Mouse (Mus musculus) kidney, adult 2 months (tissue): ENCODE results near the gene Creb1. TPM values are rescaled to one million over a fixed set of nuclear protein-coding genes. Genes with fewer than 3 reads are reported as not detected.

Experiments used
- DNase-seq: peaks from one replicate; pipeline ENCODE4 v3.0.0; 2021
- H3K27ac ChIP-seq: fragments of 200-500 bp; 2 replicates; pipeline ENCODE4 v1.5.1; 2012; ENCODE audit warnings: low read depth, low read length, control low read depth, inconsistent platforms; ENCODE audit not compliant: insufficient read depth
- H3K27me3 ChIP-seq: fragments of 200-500 bp; replicated peaks from 2 replicates; pipeline ENCODE4 v1.6.1; 2012; ENCODE audit warnings: mild to moderate bottlenecking, moderate library complexity, low read length, inconsistent platforms; ENCODE audit not compliant: control insufficient read depth, insufficient read depth
- H3K36me3 ChIP-seq: fragments of 200-500 bp; 2 replicates; pipeline ENCODE4 v1.6.1; 2012; ENCODE audit warnings: mild to moderate bottlenecking, moderate library complexity, low read length, inconsistent platforms; ENCODE audit not compliant: control insufficient read depth, insufficient read depth
- H3K4me1 ChIP-seq: fragments of 200-500 bp; 2 replicates; pipeline ENCODE4 v1.6.1; 2011; ENCODE audit warnings: low read length; ENCODE audit not compliant: control insufficient read depth, insufficient read depth
- H3K4me3 ChIP-seq: fragments of 200-500 bp; 2 replicates; pipeline ENCODE4 v1.5.1; 2011; ENCODE audit warnings: mild to moderate bottlenecking, low read depth, low read length, control low read depth; ENCODE audit not compliant: insufficient read depth
- CTCF ChIP-seq: fragments of 200-500 bp; conservative IDR thresholded peaks from 2 replicates; pipeline ENCODE4 v1.5.1; 2011; ENCODE audit warnings: low read depth, mild to moderate bottlenecking, control low read depth, low read length, moderate library complexity, mixed read lengths; ENCODE audit not compliant: insufficient read depth, insufficient read length
- POLR2A ChIP-seq: fragments of 200-500 bp; IDR thresholded peaks from one replicate; pipeline ENCODE4 v1.6.1; 2011; ENCODE audit warnings: low read depth, low read length, control low read depth
- WGBS: fragments of 180-500 bp; shearing (Covaris S2); methylation state at CpG from one replicate; pipeline ENCODE4 v1.1.7; 2018; 5-methylcytosine and 5-hydroxymethylcytosine counted together
- polyA plus RNA-seq: library from polyadenylated mRNA; depleted of rRNA; stranded (reverse); fragments of >200 nt; gene quantifications from 2 replicates; pipeline ENCODE4 v1.2.3, GENCODE M21; 2012

Gene Creb1
- polyA plus RNA-seq, 1 experiment, result 12.5 TPM

DNA sequence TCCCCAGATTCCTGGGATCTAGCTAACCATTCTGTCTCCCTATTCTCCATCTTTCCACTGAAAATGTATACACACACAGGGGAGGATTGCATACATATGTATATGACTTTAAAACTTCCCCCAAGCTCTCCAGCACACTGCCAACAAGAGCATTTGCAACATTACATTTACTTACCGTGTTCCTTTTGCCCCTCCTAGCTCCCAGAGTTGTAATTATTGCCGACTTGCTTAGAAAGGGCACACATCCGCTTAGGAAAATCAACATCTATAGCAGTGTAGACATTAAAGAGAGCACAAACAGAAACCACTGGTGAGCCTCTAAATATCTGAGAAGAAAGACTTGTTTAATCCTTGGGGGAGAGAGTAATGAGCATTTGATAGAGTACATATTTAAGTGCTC is 85.8 kb downstream of the Creb1 start:
- H3K27me3 ChIP-seq, result no peaks in the 10 kb centered on the region
- peaks cover 4% of the 10 kb centered on the region for H3K4me1 ChIP-seq
- TF ChIP-seq POLR2A, result no peak
- no peak for TF ChIP-seq CTCF
- H3K36me3 ChIP-seq, result no peaks in the 10 kb centered on the region
- H3K27ac ChIP-seq, result no peak overlapping the region
- H3K4me3 ChIP-seq, result no peak overlapping the region; the same call in 1 of the 2 replicates
- 37% methylated on average over 3 of the region's 3 CpGs for WGBS
- no peak for DNase-seq

DNA sequence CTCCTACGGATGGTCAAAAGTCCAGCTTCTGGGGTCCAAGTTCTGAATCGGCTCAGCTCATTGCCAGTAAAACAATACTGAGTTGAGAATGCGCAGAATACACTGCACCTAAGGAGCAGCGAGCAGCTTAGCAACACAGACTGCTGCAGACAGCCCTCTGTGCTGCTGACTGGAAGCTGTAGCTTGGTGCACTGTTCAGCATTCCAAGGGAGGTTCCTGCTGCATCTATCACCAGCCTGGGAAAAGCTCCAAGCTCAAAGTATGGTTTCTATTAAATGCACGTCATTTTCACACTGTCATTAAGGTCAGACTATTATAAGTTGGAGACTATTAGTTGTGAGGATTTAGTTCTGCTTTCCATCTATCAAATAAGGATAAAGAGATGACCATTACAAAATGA is 88.7 kb downstream of the Creb1 start:
- no peak for TF ChIP-seq CTCF
- no peak for TF ChIP-seq POLR2A
- WGBS, result 55% methylated on average over 5 of the region's 5 CpGs
- no peak overlapping the region for H3K4me3 ChIP-seq
- peak overlapping the region; percentile 7 for H3K27ac ChIP-seq
- DNase-seq, result peak; percentile 57
- no peaks in the 10 kb centered on the region for H3K27me3 ChIP-seq
- H3K36me3 ChIP-seq, result no peaks in the 10 kb centered on the region
- H3K4me1 ChIP-seq, result peaks cover 4% of the 10 kb centered on the region

DNA sequence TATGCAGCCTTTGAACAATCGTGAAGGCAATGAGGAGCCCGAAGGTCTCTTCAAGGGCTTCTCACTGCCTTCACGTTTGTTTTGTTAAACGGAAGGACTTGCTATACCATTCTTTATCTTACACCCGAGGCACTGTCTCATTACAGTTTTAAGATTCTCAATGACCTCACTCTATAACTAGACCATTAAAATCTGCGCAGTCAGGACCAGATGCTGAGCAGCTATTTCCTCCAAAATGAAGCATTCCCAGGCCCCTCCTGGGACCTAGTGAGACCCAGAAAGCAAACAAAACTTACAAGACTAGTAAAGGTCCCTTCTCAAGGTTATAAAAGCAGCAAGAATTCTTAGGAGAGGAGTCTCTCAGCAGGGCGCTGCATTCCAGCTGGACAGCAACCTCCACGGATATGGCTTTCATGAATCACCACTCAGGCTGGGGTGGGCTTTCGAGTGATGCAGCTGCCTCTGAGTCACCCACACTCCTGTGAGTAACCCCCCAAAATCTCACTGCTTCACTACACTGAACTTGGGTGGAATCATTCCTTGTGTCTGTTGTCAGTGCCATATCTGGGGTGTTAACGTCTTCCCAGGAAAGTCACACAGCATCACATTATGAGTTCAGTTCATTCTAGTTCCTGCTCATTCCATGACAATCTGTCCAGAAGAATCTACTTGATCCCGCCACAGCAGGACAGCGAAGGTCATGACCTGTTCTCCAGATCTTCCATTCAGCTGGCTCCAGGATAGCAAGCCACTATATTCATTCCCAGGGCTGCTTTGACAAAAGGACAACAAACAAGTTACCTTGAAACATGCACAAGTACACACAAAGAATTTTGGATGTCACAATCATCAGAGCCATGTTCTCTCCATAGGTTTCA is 91.4 kb downstream of the Creb1 start:
- no peak for DNase-seq
- no peak for TF ChIP-seq POLR2A
- H3K36me3 ChIP-seq, result no peaks in the 10 kb centered on the region
- no peak overlapping the region for H3K27ac ChIP-seq
- WGBS, result 62% methylated on average over 12 of the region's 12 CpGs
- H3K4me3 ChIP-seq, result no peak overlapping the region
- no peaks in the 10 kb centered on the region for H3K27me3 ChIP-seq
- H3K4me1 ChIP-seq, result peaks cover 4% of the 10 kb centered on the region

DNA sequence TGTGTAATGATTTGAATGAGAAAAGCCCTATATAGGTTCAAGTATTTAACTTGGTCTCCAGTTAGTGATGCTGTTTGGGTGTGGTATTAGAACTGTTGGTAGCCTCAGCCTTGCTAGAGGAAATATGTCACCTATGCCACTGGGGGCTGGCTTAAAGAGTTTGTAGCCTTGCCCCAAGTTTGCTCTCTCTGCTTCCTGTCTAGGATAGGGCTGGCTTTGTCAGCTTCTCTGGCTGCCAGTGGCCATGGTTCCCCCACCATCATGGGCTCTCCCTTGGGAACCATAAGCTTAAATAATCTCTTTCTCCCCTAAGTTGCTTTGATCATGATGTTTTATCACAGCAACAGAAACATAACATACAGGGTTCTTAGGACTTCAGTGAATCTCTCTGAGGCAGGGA is 92.8 kb downstream of the Creb1 start:
- Histone ChIP-seq H3K27ac (no peak overlapping the region), H3K4me3 (no peak overlapping the region), H3K4me1 (peaks cover 4% of the 10 kb centered on the region), H3K36me3 (no peaks in the 10 kb centered on the region), H3K27me3 (no peaks in the 10 kb centered on the region)
- no peak for DNase-seq
- no peak for TF ChIP-seq CTCF
- no peak for TF ChIP-seq POLR2A

DNA sequence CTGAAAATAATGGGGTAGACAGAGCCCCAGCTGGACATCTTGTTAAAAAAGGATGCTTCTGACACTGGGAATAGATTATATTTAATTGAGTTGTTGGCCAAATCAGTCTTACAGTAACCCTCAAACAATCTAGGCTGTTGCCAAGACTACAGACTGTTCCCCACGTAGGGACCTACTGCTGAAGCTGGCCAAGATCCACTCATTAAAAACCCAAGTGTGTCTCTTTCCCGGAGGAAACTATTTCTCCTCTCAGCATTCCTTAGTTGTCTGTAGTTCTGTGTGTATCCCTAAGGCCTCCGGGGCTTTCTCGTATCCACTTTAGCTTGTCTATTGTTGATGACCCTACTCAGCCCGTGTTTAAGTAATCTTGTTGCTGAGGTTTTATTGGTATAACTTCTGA is 99.1 kb downstream of the Creb1 start:
- TF ChIP-seq POLR2A (no peak), CTCF (no peak)
- Histone ChIP-seq H3K4me3 (no peak overlapping the region), H3K27ac (no peak overlapping the region), H3K36me3 (no peaks in the 10 kb centered on the region), H3K4me1 (no peaks in the 10 kb centered on the region), H3K27me3 (no peaks in the 10 kb centered on the region)
- no peak for DNase-seq
- WGBS, result 78% methylated on average over 5 of the region's 5 CpGs

DNA sequence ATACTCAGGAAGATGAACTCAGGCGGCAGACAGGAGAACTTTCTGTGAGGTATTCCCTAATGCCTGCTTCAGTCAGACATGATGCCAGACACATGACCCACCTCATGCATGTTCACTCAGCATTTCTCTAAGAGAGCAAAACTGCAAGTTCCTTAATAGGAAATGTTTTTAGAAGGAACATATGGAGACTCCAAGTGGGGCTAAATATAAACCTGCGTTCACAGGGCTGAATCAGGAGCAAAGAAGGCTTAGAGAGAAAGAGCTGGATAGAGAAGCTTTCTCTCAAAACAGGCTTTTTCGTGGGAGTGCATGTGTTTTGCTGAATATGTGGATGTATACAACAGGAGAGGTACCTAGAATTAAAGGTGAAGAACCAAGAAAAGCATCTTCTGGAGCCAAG is 100.8 kb downstream of the Creb1 start:
- no peaks in the 10 kb centered on the region for H3K36me3 ChIP-seq
- H3K4me1 ChIP-seq, result no peaks in the 10 kb centered on the region
- 81% methylated on average over 3 of the region's 3 CpGs for WGBS
- TF ChIP-seq POLR2A (no peak), CTCF (no peak)
- no peak overlapping the region for H3K4me3 ChIP-seq
- no peaks in the 10 kb centered on the region for H3K27me3 ChIP-seq
- no peak for DNase-seq
- H3K27ac ChIP-seq, result no peak overlapping the region

DNA sequence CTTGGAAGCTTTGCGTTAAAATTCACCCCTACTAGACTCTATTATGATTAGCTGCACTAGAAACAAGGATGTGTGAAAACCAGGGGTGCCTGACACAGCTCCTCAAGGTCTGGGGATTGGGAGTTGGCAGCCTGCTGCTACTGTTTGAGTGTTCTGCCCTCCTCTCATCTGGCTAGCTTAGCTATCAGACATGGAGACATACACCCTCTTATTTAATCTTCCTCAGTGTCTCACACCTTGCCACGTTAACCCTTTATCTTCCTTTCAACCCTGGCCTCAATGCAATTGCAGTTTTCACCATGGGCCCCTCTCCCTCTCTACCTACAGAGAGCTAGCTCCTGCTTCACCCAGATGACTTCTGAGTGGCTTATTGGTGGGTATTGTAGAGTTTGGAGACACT is 103.2 kb downstream of the Creb1 start:
- 53% methylated on average over 2 of the region's 2 CpGs for WGBS
- TF ChIP-seq CTCF, result no peak
- no peak for TF ChIP-seq POLR2A
- DNase-seq, result no peak
- no peaks in the 10 kb centered on the region for H3K36me3 ChIP-seq
- no peak overlapping the region for H3K27ac ChIP-seq
- no peaks in the 10 kb centered on the region for H3K4me1 ChIP-seq
- H3K4me3 ChIP-seq, result no peak overlapping the region
- no peaks in the 10 kb centered on the region for H3K27me3 ChIP-seq

DNA sequence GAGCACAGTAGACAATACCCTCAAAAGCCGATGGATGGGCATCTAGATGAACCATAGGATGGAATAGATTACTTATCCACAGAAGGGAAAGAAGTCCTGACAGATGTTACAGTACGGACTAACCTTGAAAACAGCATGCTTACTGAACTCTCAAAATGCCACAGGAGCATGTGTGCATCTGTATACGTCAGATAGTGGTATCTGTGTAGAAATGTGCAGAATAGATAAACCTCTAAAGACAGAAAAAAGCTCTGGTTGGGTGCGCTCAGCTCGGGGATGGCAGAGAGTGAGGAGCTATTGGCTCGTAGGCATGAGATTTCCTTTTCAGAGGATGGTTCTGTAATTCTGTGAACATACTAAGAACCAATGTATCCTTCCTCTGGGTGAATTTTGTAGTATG is 106.8 kb downstream of the Creb1 start:
- Histone ChIP-seq H3K4me1 (no peaks in the 10 kb centered on the region), H3K27ac (no peak overlapping the region), H3K36me3 (no peaks in the 10 kb centered on the region), H3K4me3 (no peak overlapping the region), H3K27me3 (no peaks in the 10 kb centered on the region)
- no peak for DNase-seq
- 92% methylated on average over 6 of the region's 6 CpGs for WGBS
- TF ChIP-seq CTCF, result no peak
- no peak for TF ChIP-seq POLR2A
